Mouse (Mus musculus) lung, adult 2 months (tissue): ENCODE results near the gene Tap1. TPM values are rescaled to one million over a fixed set of nuclear protein-coding genes. Genes with fewer than 3 reads are reported as not detected.
A peak's percentile ranks its signal among the peaks of the same experiment; 100 is the strongest.
"Not testable (repeated sequence)": the region's sequence is repeated elsewhere in the genome, so short reads cannot be mapped to it uniquely, and the experiment has no call there.

Source experiments
- DNase-seq: peaks from one replicate; pipeline ENCODE4 v3.0.0; 2022
- H3K4me1 ChIP-seq: fragments of 200-500 bp; 2 replicates; pipeline ENCODE4 v1.6.1; 2011; ENCODE audit warnings: low read length; ENCODE audit not compliant: control insufficient read depth, insufficient read depth
- H3K4me3 ChIP-seq: fragments of 200-500 bp; replicated peaks from 2 replicates; pipeline ENCODE3; 2011; ENCODE audit warnings: low read depth, mild to moderate bottlenecking, control low read depth, low read length; ENCODE audit errors: extremely low read depth
- CTCF ChIP-seq: fragments of 200-500 bp; IDR thresholded peaks from 2 replicates; pipeline ENCODE4 v1.5.1; 2011; ENCODE audit warnings: mild to moderate bottlenecking, low read length, control low read depth; ENCODE audit not compliant: insufficient read depth
- POLR2A ChIP-seq: fragments of 200-500 bp; IDR thresholded peaks from 2 replicates; pipeline ENCODE4 v1.6.1; 2011; ENCODE audit warnings: low read depth, mild to moderate bottlenecking, control low read depth, low read length, borderline replicate concordance; ENCODE audit errors: extremely low read depth
- WGBS: fragments of 180-500 bp; shearing (Covaris S2); methylation state at CpG from one replicate; pipeline ENCODE4 v1.1.7; 2018; 5-methylcytosine and 5-hydroxymethylcytosine counted together
- polyA plus RNA-seq: library from polyadenylated mRNA; depleted of rRNA; stranded (reverse); fragments of >200 nt; gene quantifications from 2 replicates; pipeline ENCODE4 v1.2.3, GENCODE M21; 2012

Tap1 gene
- polyA plus RNA-seq, 1 experiment, result 45.1 TPM

DNA sequence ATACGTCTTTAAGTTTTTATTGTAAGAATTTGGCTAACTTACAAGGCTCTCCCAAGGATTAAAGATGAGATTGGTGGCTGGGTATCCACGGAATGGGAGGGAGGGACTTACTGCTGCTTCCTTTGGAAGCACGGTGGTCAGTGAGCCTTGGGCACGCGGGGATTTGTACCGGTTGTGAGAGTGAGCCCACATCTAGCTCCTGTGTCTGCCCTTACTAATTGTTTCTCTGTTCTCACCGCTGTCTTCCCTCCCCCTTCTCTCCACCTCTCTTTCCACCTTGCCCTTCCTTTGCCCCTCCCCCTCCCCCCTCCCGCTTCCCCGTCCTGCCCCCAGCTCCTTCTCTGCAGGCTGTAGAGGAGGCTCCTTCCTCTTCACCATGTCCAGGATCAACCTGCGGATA is 21.1 kb downstream of the Tap1 start:
- 47% methylated on average over 10 of the region's 10 CpGs for WGBS
- Histone ChIP-seq H3K4me3 (no peak overlapping the region), H3K4me1 (peaks cover 7% of the 10 kb centered on the region)
- no peak for TF ChIP-seq CTCF
- TF ChIP-seq POLR2A, result no peak
- DNase-seq, result no peak

DNA sequence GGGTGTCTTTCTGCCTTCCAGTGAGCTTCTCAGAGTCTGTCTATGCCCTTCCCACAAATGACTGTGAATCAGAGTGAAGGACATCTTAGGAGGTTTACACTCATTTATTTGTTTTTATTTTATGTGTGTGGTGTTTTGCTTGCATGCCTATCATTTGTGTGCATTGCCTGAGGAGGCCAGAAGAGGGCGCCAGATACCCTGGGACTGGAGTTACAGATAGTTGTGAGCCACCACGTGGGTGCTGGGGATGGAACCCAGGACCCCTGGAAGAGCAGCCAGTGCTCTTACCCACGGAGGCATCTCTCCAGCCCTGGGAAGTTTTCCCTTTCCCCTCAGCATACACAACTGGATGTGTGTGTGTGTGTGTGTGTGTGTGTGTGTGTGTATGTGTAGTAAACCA is 22.3 kb downstream of the Tap1 start:
- no peak overlapping the region for H3K4me3 ChIP-seq
- no peak for DNase-seq
- 0 out of 2 replicates have a peak, but pooled peaks cover 5% of the 10 kb centered on the region for H3K4me1 ChIP-seq
- no peak for TF ChIP-seq POLR2A
- TF ChIP-seq CTCF, result peak; percentile 40; the same call in 1 of the 2 replicates
- WGBS, result 53% methylated on average over 3 of the region's 3 CpGs

DNA sequence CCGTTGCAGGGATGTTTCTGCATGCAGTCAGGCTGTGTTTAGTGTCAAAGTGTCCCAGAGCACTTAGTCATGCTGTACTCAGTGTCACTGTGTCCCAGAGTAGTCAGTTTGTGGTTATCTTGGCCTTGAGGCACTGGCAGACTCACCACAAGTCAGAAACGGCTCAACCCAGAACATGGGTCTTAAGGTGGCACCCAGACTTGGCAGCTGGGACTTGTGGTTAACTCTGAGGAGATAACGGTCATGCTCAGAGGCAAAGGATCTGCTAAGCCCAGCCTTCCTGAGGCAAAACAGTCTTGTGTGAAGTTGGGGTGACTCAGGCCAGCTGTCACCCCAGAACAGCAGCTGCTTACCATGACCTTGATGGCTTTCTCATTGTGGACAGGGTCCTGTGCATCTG is 23.2 kb downstream of the Tap1 start:
- TF ChIP-seq CTCF, result no peak
- no peak for TF ChIP-seq POLR2A
- WGBS, result 65% methylated on average over 3 of the region's 3 CpGs
- H3K4me1 ChIP-seq, result 0 out of 2 replicates have a peak, but pooled peaks cover 2% of the 10 kb centered on the region
- no peak overlapping the region for H3K4me3 ChIP-seq
- no peak for DNase-seq

DNA sequence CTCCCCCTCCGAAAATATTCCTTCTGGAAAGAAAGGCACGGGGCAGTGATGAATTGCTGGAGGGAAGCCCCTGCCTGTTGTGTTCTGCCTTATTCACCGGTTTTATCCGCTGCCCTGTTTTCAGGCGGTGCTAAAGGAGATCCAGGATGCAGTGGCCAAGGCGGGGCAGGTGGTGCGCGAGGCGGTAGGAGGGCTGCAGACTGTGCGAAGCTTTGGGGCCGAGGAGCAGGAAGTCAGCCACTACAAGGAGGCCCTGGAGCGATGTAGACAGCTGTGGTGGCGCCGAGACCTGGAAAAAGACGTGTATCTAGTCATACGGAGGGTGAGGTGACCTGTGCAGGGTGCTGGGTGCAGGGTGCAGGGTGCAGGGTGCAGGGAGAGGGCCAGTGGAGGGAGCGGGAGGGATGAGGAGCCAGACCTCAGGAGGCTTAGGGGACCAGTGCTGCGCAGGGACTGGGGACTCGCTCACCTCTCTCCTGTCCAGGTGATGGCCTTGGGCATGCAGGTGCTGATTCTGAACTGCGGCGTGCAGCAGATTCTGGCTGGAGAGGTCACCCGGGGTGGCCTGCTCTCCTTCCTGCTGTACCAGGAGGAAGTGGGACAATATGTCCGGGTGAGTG is 24.5 kb downstream of the Tap1 start:
- WGBS, result 49% methylated on average over 23 of the region's 23 CpGs
- TF ChIP-seq CTCF, result no peak
- H3K4me3 ChIP-seq, result no peak overlapping the region
- no peaks in the 10 kb centered on the region for H3K4me1 ChIP-seq
- DNase-seq, result no peak

DNA sequence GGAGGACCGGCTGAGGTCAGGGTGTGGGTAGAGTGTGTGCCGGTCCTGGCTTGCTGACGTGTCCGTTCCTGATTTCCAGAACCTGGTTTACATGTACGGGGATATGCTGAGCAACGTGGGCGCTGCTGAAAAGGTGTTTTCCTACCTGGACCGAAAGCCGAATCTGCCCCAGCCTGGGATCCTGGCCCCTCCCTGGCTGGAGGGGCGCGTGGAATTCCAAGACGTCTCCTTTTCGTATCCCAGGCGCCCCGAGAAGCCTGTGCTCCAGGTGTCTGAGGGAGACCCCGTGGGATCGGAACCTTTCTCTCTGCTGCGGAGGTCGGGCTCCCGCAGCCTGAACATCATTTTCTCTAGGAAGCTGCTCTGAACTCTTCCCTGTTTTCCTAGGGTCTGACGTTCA is 26.6 kb downstream of the Tap1 start:
- TF ChIP-seq POLR2A (no peak), CTCF (no peak)
- no peaks in the 10 kb centered on the region for H3K4me1 ChIP-seq
- 72% methylated on average over 21 of the region's 21 CpGs for WGBS
- H3K4me3 ChIP-seq, result no peak overlapping the region
- DNase-seq, result no peak

DNA sequence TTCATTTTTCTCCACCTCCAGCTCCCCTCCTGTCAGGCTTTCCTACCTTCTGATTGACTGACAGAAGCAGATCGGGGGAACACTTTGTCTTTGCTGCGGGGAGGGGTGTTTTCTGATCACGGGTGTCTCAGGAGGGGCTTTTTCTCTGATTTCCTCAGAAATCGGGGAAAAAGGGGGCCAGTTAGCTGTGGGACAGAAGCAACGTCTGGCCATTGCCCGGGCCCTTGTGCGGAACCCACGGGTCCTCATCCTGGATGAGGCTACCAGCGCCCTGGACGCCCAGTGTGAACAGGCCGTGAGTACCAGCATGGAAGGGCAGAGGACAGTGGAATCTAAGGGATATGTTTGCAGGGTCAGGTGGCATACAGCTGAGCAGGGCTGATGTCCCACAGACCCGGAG is 27.8 kb downstream of the Tap1 start:
- WGBS, result 89% methylated on average over 12 of the region's 12 CpGs
- Histone ChIP-seq H3K4me3 (no peak overlapping the region), H3K4me1 (no peaks in the 10 kb centered on the region)
- TF ChIP-seq POLR2A (no peak), CTCF (no peak)
- DNase-seq, result no peak

DNA sequence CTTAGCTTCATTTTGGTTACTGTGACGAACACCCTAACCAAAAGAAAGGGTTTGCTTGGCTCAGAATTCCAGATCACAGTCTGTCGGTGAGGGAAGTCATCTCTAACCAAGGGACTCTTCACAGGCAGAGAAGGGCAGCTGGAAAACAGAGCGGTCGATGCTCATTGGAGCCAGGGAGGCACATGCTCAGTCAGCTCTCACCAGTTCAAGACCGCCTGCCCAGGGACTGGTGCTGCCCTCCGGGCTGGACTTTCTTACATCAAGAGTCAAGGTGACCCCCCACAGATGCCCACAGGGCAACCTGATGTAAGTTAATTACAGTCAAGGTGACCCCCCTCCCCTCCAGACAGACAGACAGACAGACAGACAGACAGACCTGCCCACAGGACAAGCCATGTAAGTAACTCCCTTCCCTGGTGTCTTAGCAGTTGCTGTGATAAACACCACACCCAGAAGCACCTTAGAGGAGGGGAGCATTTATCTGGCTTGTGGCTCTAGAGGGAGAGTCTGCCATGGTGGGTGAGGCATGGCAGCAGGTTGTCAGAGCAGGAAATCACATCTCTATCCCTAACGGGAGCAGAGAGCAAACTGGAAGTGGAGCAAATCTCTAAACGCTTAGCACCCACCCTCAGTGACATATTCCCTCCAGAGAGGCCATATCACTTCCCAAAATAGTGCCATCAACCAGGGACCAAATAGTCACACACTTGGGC is 30.0 kb downstream of the Tap1 start:
- 80% methylated on average over 8 of the region's 8 CpGs for WGBS
- TF ChIP-seq POLR2A, result no peak
- TF ChIP-seq CTCF, result no peak
- DNase-seq, result no peak

DNA sequence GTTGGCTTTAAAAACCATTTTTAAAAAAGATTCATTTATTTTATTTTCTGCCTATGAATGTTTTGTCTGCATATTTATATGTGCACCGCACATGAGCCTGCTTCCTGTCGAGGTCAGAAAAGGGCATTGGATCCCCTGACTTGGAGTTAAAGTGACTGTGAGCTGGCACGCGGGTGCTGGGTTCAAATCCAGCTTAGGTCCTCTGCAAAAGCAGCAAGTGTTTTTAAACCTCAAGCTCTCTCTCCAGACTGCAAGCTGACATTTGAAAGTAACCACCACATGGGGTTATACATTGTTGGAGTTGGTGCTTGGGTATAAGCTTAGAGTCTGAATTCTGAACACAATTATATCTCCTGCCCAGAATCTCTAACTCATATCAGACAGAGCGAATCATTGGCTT is 30.6 kb downstream of the Tap1 start:
- no peak overlapping the region for H3K4me3 ChIP-seq
- WGBS, result 81% methylated on average over 5 of the region's 5 CpGs
- H3K4me1 ChIP-seq, result no peaks in the 10 kb centered on the region
- no peak for DNase-seq
- TF ChIP-seq POLR2A (no peak), CTCF (no peak)

More for the DNA sequence above, 30.0 kb downstream of the Tap1 start:
- no peaks in the 10 kb centered on the region for H3K4me1 ChIP-seq
- no peak overlapping the region for H3K4me3 ChIP-seq

DNA sequence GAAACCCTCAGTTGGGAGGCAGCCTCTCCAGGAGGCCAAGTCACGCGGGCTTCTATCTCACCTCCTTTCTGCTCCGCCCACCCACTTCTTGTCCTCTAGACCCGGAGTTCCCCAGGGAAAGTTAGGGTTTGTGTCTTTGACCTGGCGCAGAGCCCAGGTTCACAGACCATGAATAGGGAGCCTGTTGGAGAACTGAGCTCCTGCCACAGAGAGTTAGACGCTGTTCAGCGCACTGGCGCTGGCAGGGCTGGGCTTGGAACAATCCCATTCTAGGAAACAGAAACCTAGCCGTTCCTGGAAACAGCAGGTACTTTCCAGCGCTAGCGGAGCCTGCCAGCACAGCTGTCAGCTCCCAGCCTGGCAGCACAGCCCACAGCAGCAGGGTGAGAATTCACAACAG is 31.3 kb downstream of the Tap1 start:
- TF ChIP-seq POLR2A, result no peak
- no peaks in the 10 kb centered on the region for H3K4me1 ChIP-seq
- DNase-seq, result peak; percentile 71
- peak overlapping the region; percentile 40 for H3K4me3 ChIP-seq
- 42% methylated on average over 11 of the region's 11 CpGs for WGBS

DNA sequence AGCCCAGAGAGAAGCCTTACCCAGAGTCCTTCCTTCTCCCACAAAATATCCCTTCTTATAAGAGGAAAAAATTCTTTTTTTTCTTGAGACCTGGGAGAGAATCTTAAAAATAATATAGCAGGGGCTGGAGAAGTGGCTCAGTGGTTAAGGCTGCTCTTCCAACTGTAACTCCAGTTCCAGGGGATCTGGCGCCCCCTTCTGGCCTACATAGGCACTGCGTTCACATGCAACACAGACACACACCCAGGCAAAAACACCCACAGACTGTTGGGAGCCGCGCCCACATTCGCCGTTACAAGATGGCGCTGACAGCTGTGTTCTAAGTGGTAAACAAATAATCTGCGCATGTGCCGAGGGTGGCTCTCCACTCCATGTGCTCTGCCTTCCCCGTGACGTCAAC is 31.7 kb downstream of the Tap1 start:
- not testable (repeated sequence) for H3K4me3 ChIP-seq, H3K4me1 ChIP-seq
- peak; percentile 63 for DNase-seq
- TF ChIP-seq CTCF, result peak; percentile 68
- WGBS, result 82% methylated on average over 9 of the region's 11 CpGs

DNA sequence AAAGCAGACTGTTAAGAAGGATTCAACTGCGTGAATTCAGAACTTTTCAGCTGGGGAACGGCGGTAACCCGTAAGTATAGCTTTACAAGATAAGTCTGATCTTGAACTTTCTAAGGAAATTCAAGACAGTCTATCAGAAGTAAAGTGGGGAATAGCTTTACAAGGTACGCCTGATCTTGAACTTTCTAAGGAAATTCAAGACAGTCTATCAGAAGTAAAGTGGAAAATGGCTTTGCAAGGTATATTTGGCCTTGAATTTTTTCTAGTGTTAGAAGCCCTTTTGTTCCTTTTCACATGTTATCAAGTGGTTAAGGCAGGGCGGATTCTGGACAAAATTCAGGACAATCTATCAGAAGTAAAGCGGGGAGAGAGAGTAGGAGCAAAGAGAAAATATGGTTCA is 32.4 kb downstream of the Tap1 start:
- 99% methylated on average over 6 of the region's 7 CpGs for WGBS
- not testable (repeated sequence) for DNase-seq, H3K4me1 ChIP-seq, H3K4me3 ChIP-seq

DNA sequence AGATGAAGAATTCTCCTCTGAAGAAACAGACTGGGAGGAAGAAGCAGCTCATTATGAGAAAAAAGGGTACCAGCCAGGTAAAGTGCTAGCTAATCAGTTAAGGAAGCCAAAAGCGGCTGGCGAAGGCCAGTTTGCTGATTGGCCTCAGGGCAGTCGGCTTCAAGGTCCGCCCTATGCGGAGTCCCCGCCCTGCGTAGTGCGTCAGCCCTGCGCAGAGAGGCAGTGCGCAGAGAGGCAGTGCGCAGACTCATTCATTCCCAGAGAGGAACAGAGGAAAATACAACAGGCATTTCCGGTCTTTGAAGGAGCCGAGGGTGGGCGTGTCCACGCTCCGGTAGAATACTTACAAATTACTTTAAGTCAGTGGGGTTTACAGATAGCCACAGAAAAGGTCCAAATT is 33.0 kb downstream of the Tap1 start:
- not testable (repeated sequence) for H3K4me3 ChIP-seq, H3K4me1 ChIP-seq, DNase-seq
- 93% methylated on average over 7 of the region's 16 CpGs for WGBS
